Mouse (Mus musculus) testis, adult 2 months (tissue): ENCODE results near the gene 1700109H08Rik.

Experiments used
- CTCF ChIP-seq: fragments of 200-500 bp; IDR thresholded peaks from 2 replicates; pipeline ENCODE4 v1.5.1; 2012; ENCODE audit warnings: low read depth, mild to moderate bottlenecking, inconsistent platforms, low read length, moderate library complexity; ENCODE audit not compliant: control insufficient read depth, insufficient read depth, insufficient replicate concordance
- POLR2A ChIP-seq: fragments of 200-500 bp; IDR thresholded peaks from 2 replicates; pipeline ENCODE4 v1.6.1; 2012; ENCODE audit warnings: low read depth, mild to moderate bottlenecking, inconsistent platforms, low read length, moderate library complexity; ENCODE audit not compliant: control insufficient read depth

GRCm38 (mm10) chr5:3538505-3539472, 32.6 kb upstream of the 1700109H08Rik start:
- no peak for TF ChIP-seq CTCF
- no peak for TF ChIP-seq POLR2A
